Mouse (Mus musculus): Measurements from ENCODE around the gene Hist1h2an. TPM values are rescaled to one million over a fixed set of nuclear protein-coding genes. Genes with fewer than 3 reads are reported as not detected.

The Hist1h2an gene
- total and polyA plus RNA-seq, 3 experiments = not detected

- no peaks in the 10 kb centered on the region for H3K79me2 ChIP-seq (replicated peaks; ENCODE audit: control insufficient read depth, insufficient read depth, low read length)
- H3K9ac ChIP-seq (ENCODE audit: low read depth, low read length) = no peak overlapping the region
- no peaks in the 10 kb centered on the region; the same call in 1 of the 2 replicates for H3K4me1 ChIP-seq (ENCODE audit: control insufficient read depth, insufficient read depth, low read length)
- H3K4me3 ChIP-seq = no peak overlapping the region
- 65% methylated on average over 6 of the region's 6 CpGs for WGBS
- no peak for TF ChIP-seq EP300 (IDR thresholded peaks at IDR 0.05; ENCODE audit: insufficient read depth, low read depth, low read length)
- TF ChIP-seq CTCF (IDR thresholded peaks at IDR 0.05) = no peak
- TF ChIP-seq POLR2A (IDR thresholded peaks at IDR 0.05; ENCODE audit: insufficient read depth, low read depth, low read length) = no peak
- intact Hi-C loops (cut with DNase I) = loop anchor here (10.0 kb wide), 1 partner anchor 1795 kb away; the partner anchor contains the start of gene Hist1h4d
- DNase-seq = no peak
- H3K36me3 ChIP-seq (ENCODE audit: control insufficient read depth, insufficient read depth, low read length) = no peaks in the 10 kb centered on the region
- no peak overlapping the region for H3K27ac ChIP-seq
- H3K27me3 ChIP-seq (ENCODE audit: control insufficient read depth, insufficient read depth, low read length) = no peaks in the 10 kb centered on the region
These were observed 2.9 kb upstream of the Hist1h2an start for GRCm38 (mm10) chr13:21789925-21790324.

GRCm38 (mm10) chr13:21787760-21788593, 959 bp upstream of the Hist1h2an start:
- TF ChIP-seq POLR2A (IDR thresholded peaks at IDR 0.05; ENCODE audit: insufficient read depth, low read depth, low read length) (no peak), CTCF (IDR thresholded peaks at IDR 0.05) (no peak), EP300 (IDR thresholded peaks at IDR 0.05; ENCODE audit: insufficient read depth, low read depth, low read length) (no peak)
- no peak for DNase-seq
- no peak overlapping the region for H3K4me3 ChIP-seq
- no peaks in the 10 kb centered on the region; the same call in 1 of the 2 replicates for H3K4me1 ChIP-seq (ENCODE audit: control insufficient read depth, insufficient read depth, low read length)
- H3K79me2 ChIP-seq (replicated peaks; ENCODE audit: control insufficient read depth, insufficient read depth, low read length) = no peaks in the 10 kb centered on the region
- H3K36me3 ChIP-seq (ENCODE audit: control insufficient read depth, insufficient read depth, low read length) = no peaks in the 10 kb centered on the region
- 42% methylated on average over 17 of the region's 21 CpGs for WGBS
- no peak overlapping the region for H3K9ac ChIP-seq (ENCODE audit: low read depth, low read length)
- no peak overlapping the region for H3K27ac ChIP-seq
- H3K27me3 ChIP-seq (ENCODE audit: control insufficient read depth, insufficient read depth, low read length) = no peaks in the 10 kb centered on the region
- intact Hi-C loops (cut with DNase I) = loop anchor here (2.0 to 10.0 kb wide), 2 partner anchors 35 to 1797 kb away; partner anchors contain the start of genes Hist1h2ak and Hist1h4d

- Histone ChIP-seq H3K79me2 (replicated peaks; ENCODE audit: control insufficient read depth, insufficient read depth, low read length) (no peaks in the 10 kb centered on the region), H3K36me3 (ENCODE audit: control insufficient read depth, insufficient read depth, low read length) (no peaks in the 10 kb centered on the region), H3K9ac (ENCODE audit: low read depth, low read length) (peak overlapping the region; percentile 61; the same call in 1 of the 2 replicates), H3K4me3 (no peak overlapping the region), H3K27ac (no peak overlapping the region; the same call in 1 of the 2 replicates), H3K4me1 (ENCODE audit: control insufficient read depth, insufficient read depth, low read length) (peaks cover 2% of the 10 kb centered on the region; the same call in 1 of the 2 replicates), H3K27me3 (ENCODE audit: control insufficient read depth, insufficient read depth, low read length) (no peaks in the 10 kb centered on the region)
- no peak for TF ChIP-seq CTCF (IDR thresholded peaks at IDR 0.05)
- TF ChIP-seq EP300 (IDR thresholded peaks at IDR 0.05; ENCODE audit: insufficient read depth, low read depth, low read length) = no peak
- TF ChIP-seq POLR2A (IDR thresholded peaks at IDR 0.05; ENCODE audit: insufficient read depth, low read depth, low read length) = no peak
- WGBS = 18% methylated on average over 8 of the region's 8 CpGs
- no peak for DNase-seq
- intact Hi-C loops (cut with DNase I) = loop anchor here (2.0 to 10.0 kb wide), 2 partner anchors 34 to 1798 kb away; partner anchors contain the start of genes Hist1h2ak and Hist1h4d
These were observed 674 bp downstream of the Hist1h2an start for GRCm38 (mm10) chr13:21786189-21786898.

GRCm38 (mm10) chr13:21784311-21784710, 2.7 kb downstream of the Hist1h2an start:
- DNase-seq = no peak
- WGBS = 75% methylated on average over 6 of the region's 6 CpGs

GRCm38 (mm10) chr13:21783734-21784161, 3.3 kb downstream of the Hist1h2an start:
- DNase-seq = peak in 1 of 2 experiments; percentile 5
- Histone ChIP-seq H3K4me1 (ENCODE audit: control insufficient read depth, insufficient read depth, low read length) (peaks cover 2% of the 10 kb centered on the region; the same call in 1 of the 2 replicates), H3K36me3 (ENCODE audit: control insufficient read depth, insufficient read depth, low read length) (no peaks in the 10 kb centered on the region), H3K27ac (peak overlapping the region; percentile 44), H3K4me3 (peak overlapping the region; percentile 57), H3K9ac (ENCODE audit: low read depth, low read length) (no peak overlapping the region), H3K27me3 (ENCODE audit: control insufficient read depth, insufficient read depth, low read length) (no peaks in the 10 kb centered on the region), H3K79me2 (replicated peaks; ENCODE audit: control insufficient read depth, insufficient read depth, low read length) (no peaks in the 10 kb centered on the region)
- 3% methylated on average over 9 of the region's 9 CpGs for WGBS
- TF ChIP-seq CTCF (IDR thresholded peaks at IDR 0.05) = no peak
- TF ChIP-seq POLR2A (IDR thresholded peaks at IDR 0.05; ENCODE audit: insufficient read depth, low read depth, low read length) = no peak
- TF ChIP-seq EP300 (IDR thresholded peaks at IDR 0.05; ENCODE audit: insufficient read depth, low read depth, low read length) = no peak
- intact Hi-C loops (cut with DNase I) = loop anchor here (10.0 kb wide), 1 partner anchor 1801 kb away; the partner anchor contains the start of gene Hist1h4d

More at GRCm38 (mm10) chr13:21784311-21784710, 2.7 kb downstream of the Hist1h2an start:
- H3K27me3 ChIP-seq (ENCODE audit: control insufficient read depth, insufficient read depth, low read length) = no peaks in the 10 kb centered on the region
- H3K79me2 ChIP-seq (replicated peaks; ENCODE audit: control insufficient read depth, insufficient read depth, low read length) = no peaks in the 10 kb centered on the region
- H3K9ac ChIP-seq (ENCODE audit: low read depth, low read length) = no peak overlapping the region
- H3K4me3 ChIP-seq = no peak overlapping the region
- intact Hi-C loops (cut with DNase I) = loop anchor here (10.0 kb wide), 1 partner anchor 1800 kb away; the partner anchor contains the start of gene Hist1h4d
- no peak overlapping the region for H3K27ac ChIP-seq
- peaks cover 2% of the 10 kb centered on the region; the same call in 1 of the 2 replicates for H3K4me1 ChIP-seq (ENCODE audit: control insufficient read depth, insufficient read depth, low read length)
- H3K36me3 ChIP-seq (ENCODE audit: control insufficient read depth, insufficient read depth, low read length) = no peaks in the 10 kb centered on the region
- TF ChIP-seq POLR2A (IDR thresholded peaks at IDR 0.05; ENCODE audit: insufficient read depth, low read depth, low read length) (no peak), EP300 (IDR thresholded peaks at IDR 0.05; ENCODE audit: insufficient read depth, low read depth, low read length) (no peak), CTCF (IDR thresholded peaks at IDR 0.05) (no peak)

Data from heart, adult 2 months (tissue).